In the genomic region with DNA sequence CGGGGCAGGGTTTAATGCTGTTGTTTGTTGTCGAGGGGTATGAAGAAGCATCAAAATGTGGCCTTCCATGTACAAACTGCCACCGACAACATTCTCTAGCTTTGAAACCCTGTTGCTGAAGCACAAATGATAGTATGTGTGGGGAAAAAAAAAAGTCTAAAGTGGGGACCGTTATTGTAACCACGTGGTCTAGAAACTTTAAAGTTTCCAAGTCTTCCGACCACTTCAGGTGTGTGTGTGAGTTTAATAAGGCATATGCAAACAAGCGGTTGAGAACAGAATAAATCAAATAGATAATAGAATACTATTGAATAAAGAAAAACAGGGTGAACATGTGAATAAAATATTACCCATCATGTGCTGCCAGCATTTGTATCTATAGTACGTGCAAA, we compare ENCODE assay signal across 9 mouse cellular contexts. TPM values are rescaled to one million over a fixed set of nuclear protein-coding genes. Genes with fewer than 3 reads are reported as not detected.
DNase-seq lines count a peak whose midpoint lies in the region; ATAC-seq and TF ChIP-seq lines count a peak whose summit lies in the region.
"Had no signal": no experiment of that assay in that cellular context is flagged by ENCODE, and none has a peak within 500 bp of the region (broad histone marks: within the 10 kb centered on the region; RNA-seq: fewer than 3 reads in every experiment).

No protein-coding gene starts in this region.

- 26% methylated on average over 8 of the region's 8 CpGs for WGBS in lung, embryonic 14.5 days
- 43% methylated on average over 8 of the region's 8 CpGs for WGBS in limb, embryonic 10.5 days
- WGBS in neural tube, embryonic 15.5 days, result 29% methylated on average over 8 of the region's 8 CpGs

- H3K9me3 ChIP-seq in lung, embryonic 14.5 days (ENCODE audit: low read depth, low read length), result peaks cover 9% of the 10 kb centered on the region; the same call in 1 of the 2 replicates
- no peaks in the 10 kb centered on the region for H3K9me3 ChIP-seq in limb, embryonic 10.5 days (replicated peaks)
- no peaks in the 10 kb centered on the region for H3K9me3 ChIP-seq in neural tube, embryonic 15.5 days (replicated peaks)

- H3K27ac ChIP-seq in lung, embryonic 14.5 days (ENCODE audit: low read depth), result no peak overlapping the region
- H3K27ac ChIP-seq in embryonic fibroblast, embryonic 13.5 days (ENCODE audit: insufficient read depth, low read length), result no peak overlapping the region
- peak overlapping the region; percentile 98 for H3K27ac ChIP-seq in limb, embryonic 10.5 days
- peak overlapping the region; percentile 92 for H3K27ac ChIP-seq in neural tube, embryonic 15.5 days (replicated peaks)

- H3K9ac ChIP-seq in lung, embryonic 14.5 days, result peak overlapping the region; percentile 87
- peak overlapping the region; percentile 89 for H3K9ac ChIP-seq in neural tube, embryonic 15.5 days (replicated peaks)

- peak overlapping the region; percentile 97 for H3K4me2 ChIP-seq in lung, embryonic 14.5 days
- H3K4me2 ChIP-seq in neural tube, embryonic 15.5 days, result peak overlapping the region; percentile 90

- peaks cover 19% of the 10 kb centered on the region for H3K36me3 ChIP-seq in lung, embryonic 14.5 days (ENCODE audit: insufficient read depth)
- H3K36me3 ChIP-seq in limb, embryonic 10.5 days, result peaks cover 37% of the 10 kb centered on the region
- peaks cover 10% of the 10 kb centered on the region for H3K36me3 ChIP-seq in neural tube, embryonic 15.5 days

- no peak for ATAC-seq in lung, embryonic 14.5 days (ENCODE audit: insufficient read depth)
- ATAC-seq in neural tube, embryonic 15.5 days (ENCODE audit: low FRiP score), result no peak
- ATAC-seq in monocyte, adult 5-6 weeks (replicated peaks; ENCODE audit: insufficient number of reproducible peaks, low FRiP score, low TSS enrichment, poor library complexity, severe bottlenecking), result no peak

- H3K4me1 ChIP-seq in lung, embryonic 14.5 days (ENCODE audit: insufficient read depth), result no peaks in the 10 kb centered on the region
- H3K4me1 ChIP-seq in embryonic fibroblast, embryonic 13.5 days (ENCODE audit: control insufficient read depth, insufficient read depth, low read length), result 0 out of 2 replicates have a peak, but pooled peaks cover 3% of the 10 kb centered on the region
- H3K4me1 ChIP-seq in limb, embryonic 10.5 days, result peaks cover 21% of the 10 kb centered on the region
- peaks cover 38% of the 10 kb centered on the region for H3K4me1 ChIP-seq in neural tube, embryonic 15.5 days

- no peak for TF ChIP-seq POLR2A in embryonic fibroblast, embryonic 13.5 days (IDR thresholded peaks at IDR 0.05; ENCODE audit: low read depth, low read length)

- DNase-seq in lung, embryonic 14.5 days, result no peak
- no peak for DNase-seq in lung, postnatal 14 days
- DNase-seq in limb, embryonic 10.5 days (ENCODE audit: low spot score), result no peak
- DNase-seq in adrenal gland, adult 2 months, result no peak
- DNase-seq in spleen, adult 18-20 months, result no peak

- TF ChIP-seq CTCF in lung, embryonic 14.5 days (IDR thresholded peaks at IDR 0.05; ENCODE audit: low read depth), result no peak
- TF ChIP-seq CTCF in embryonic fibroblast, embryonic 13.5 days (IDR thresholded peaks at IDR 0.05; ENCODE audit: borderline replicate concordance, insufficient read depth, low read length), result no peak

- no peaks in the 10 kb centered on the region for H3K27me3 ChIP-seq in lung, embryonic 14.5 days (ENCODE audit: insufficient read depth, low read length)
- no peaks in the 10 kb centered on the region for H3K27me3 ChIP-seq in limb, embryonic 10.5 days (ENCODE audit: low read depth, poor library complexity, severe bottlenecking)
- no peaks in the 10 kb centered on the region for H3K27me3 ChIP-seq in neural tube, embryonic 15.5 days (replicated peaks)

- peak overlapping the region; percentile 91 for H3K4me3 ChIP-seq in lung, embryonic 14.5 days (ENCODE audit: low read depth, low read length)
- peak overlapping the region; percentile 69 for H3K4me3 ChIP-seq in embryonic fibroblast, embryonic 13.5 days (ENCODE audit: insufficient read depth, low read length)
- peak overlapping the region; percentile 98 for H3K4me3 ChIP-seq in limb, embryonic 10.5 days
- peak overlapping the region; percentile 85 for H3K4me3 ChIP-seq in neural tube, embryonic 15.5 days (replicated peaks)

RNA-seq across cellular contexts. Expression of gene Poc1b, which starts 0.5 kb away (rescaled TPM):
- 31.1 and 33.5 TPM in 2 replicates for polyA plus RNA-seq in lung, embryonic 14.5 days (2014; fragmentation: Nextera tagmentation; extraction: Ambion mirVana)
- polyA plus RNA-seq in embryonic fibroblast, embryonic 13.5 days (2011; ENCODE audit: insufficient read length, low read depth, missing spikeins), result 12.5 and 21.9 TPM in 2 replicates
- 39.2 and 39.9 TPM in 2 replicates for polyA plus RNA-seq in limb, embryonic 10.5 days (2016; fragmentation: Nextera tagmentation; extraction: Ambion mirVana)
- polyA plus RNA-seq in neural tube, embryonic 15.5 days (2015; fragmentation: Nextera tagmentation; extraction: Ambion mirVana), result 9.3 and 14.1 TPM in 2 replicates
- total RNA-seq in adrenal gland, adult 2 months (2021), result 10 to 100 TPM; 13.5 to 17.0 TPM
- polyA plus RNA-seq in adrenal gland, adult 2 months (2012; rRNA removed), result 3.7 and 3.8 TPM in 2 replicates
- 3.5 to 11.2 TPM (median 9.5 TPM) in 3 replicates for total RNA-seq in monocyte, adult 5-6 weeks (2017)

RNA-seq across cellular contexts. Expression of gene Galnt4, which starts 1.7 kb away (rescaled TPM):
- 18.3 and 19.2 TPM in 2 replicates for polyA plus RNA-seq in lung, embryonic 14.5 days (2014; fragmentation: Nextera tagmentation; extraction: Ambion mirVana)
- 12.8 and 15.5 TPM in 2 replicates for polyA plus RNA-seq in embryonic fibroblast, embryonic 13.5 days (2011; ENCODE audit: insufficient read length, low read depth, missing spikeins)
- 5.7 and 6.0 TPM in 2 replicates for polyA plus RNA-seq in limb, embryonic 10.5 days (2016; fragmentation: Nextera tagmentation; extraction: Ambion mirVana)
- 2.7 and 4.2 TPM in 2 replicates for polyA plus RNA-seq in neural tube, embryonic 15.5 days (2015; fragmentation: Nextera tagmentation; extraction: Ambion mirVana)
- 1 to 10 TPM; 5.6 to 7.0 TPM for total RNA-seq in adrenal gland, adult 2 months (2021)
- 0.35 and 0.83 TPM in 2 replicates for polyA plus RNA-seq in adrenal gland, adult 2 months (2012; rRNA removed)
- total RNA-seq in monocyte, adult 5-6 weeks (2017), result 8.3 to 13.4 TPM (median 8.6 TPM) in 3 replicates

RNA-seq across cellular contexts. Expression of gene Phxr2, which starts 19.8 kb away (rescaled TPM):
- polyA plus RNA-seq in lung, embryonic 14.5 days (2014; fragmentation: Nextera tagmentation; extraction: Ambion mirVana), result not detected in 2 replicates
- not detected in 2 replicates for polyA plus RNA-seq in embryonic fibroblast, embryonic 13.5 days (2011; ENCODE audit: insufficient read length, low read depth, missing spikeins)
- polyA plus RNA-seq in limb, embryonic 10.5 days (2016; fragmentation: Nextera tagmentation; extraction: Ambion mirVana), result 0.20 TPM in 1 of 2 replicates, not detected in the other
- not detected in 2 replicates for polyA plus RNA-seq in neural tube, embryonic 15.5 days (2015; fragmentation: Nextera tagmentation; extraction: Ambion mirVana)
- total RNA-seq in adrenal gland, adult 2 months (2021), result not detected
- not detected in 2 replicates for polyA plus RNA-seq in adrenal gland, adult 2 months (2012; rRNA removed)
- not detected in 3 replicates for total RNA-seq in monocyte, adult 5-6 weeks (2017)
- total RNA-seq: layer of hippocampus, adult 18-20 months had no signal

Comparison
In these comparisons a context has a peak if more than half of its experiments do, and no peak if none do; other contexts are left out.
1. H3K27ac ChIP-seq: peak in limb, embryonic 10.5 days (single experiment) and neural tube, embryonic 15.5 days (single experiment); none in lung, embryonic 14.5 days (single experiment) and embryonic fibroblast, embryonic 13.5 days (single experiment).
2. Peak in every context shown above with its lines, with median percentiles within 50 percentile points of each other: H3K4me3 ChIP-seq.